Mouse (Mus musculus) retina, adult 2 months (tissue): ENCODE data around the gene Tmem189.
"Not testable (repeated sequence)": the region's sequence is repeated elsewhere in the genome, so short reads cannot be mapped to it uniquely, and the experiment has no call there.

Experiments used
- DNase-seq: peaks from one replicate; pipeline ENCODE4 v3.0.0-alpha.2; 2012; ENCODE audit warnings: low read depth, low spot score

The Tmem189 gene

GRCm38 (mm10) chr2:167652694-167653093 lies 36.9 kb downstream of the Tmem189 start:
- no peak for DNase-seq

- DNase-seq, result no peak
These were observed 38.0 kb downstream of the Tmem189 start for GRCm38 (mm10) chr2:167651622-167652021.

- DNase-seq, result no peak
These were observed 40.2 kb downstream of the Tmem189 start for GRCm38 (mm10) chr2:167649290-167650032.

- DNase-seq, result no peak
These were observed 43.2 kb downstream of the Tmem189 start for GRCm38 (mm10) chr2:167646411-167646810.

- DNase-seq, result not testable (repeated sequence)
These were observed 46.1 kb downstream of the Tmem189 start for GRCm38 (mm10) chr2:167643356-167644052.

GRCm38 (mm10) chr2:167642164-167642563 lies 47.5 kb downstream of the Tmem189 start:
- DNase-seq, result no peak

GRCm38 (mm10) chr2:167641337-167641736 lies 48.3 kb downstream of the Tmem189 start:
- DNase-seq, result no peak

- DNase-seq, result no peak
These were observed 49.3 kb downstream of the Tmem189 start for GRCm38 (mm10) chr2:167640279-167640678.

- DNase-seq, result no peak
These were observed 54.6 kb downstream of the Tmem189 start for GRCm38 (mm10) chr2:167634865-167635512.

- peak; percentile 99 for DNase-seq
These were observed 55.3 kb downstream of the Tmem189 start for GRCm38 (mm10) chr2:167634338-167634770.

GRCm38 (mm10) chr2:167633537-167633872 lies 56.1 kb downstream of the Tmem189 start:
- DNase-seq, result no peak

GRCm38 (mm10) chr2:167632731-167633536 lies 56.7 kb downstream of the Tmem189 start:
- DNase-seq, result no peak

- peak; percentile 98 for DNase-seq
These were observed 57.8 kb downstream of the Tmem189 start, which contains the start of gene Ube2v1 for GRCm38 (mm10) chr2:167631591-167632448. TSS of gene Ube2v1 (minus strand) at chr2:167632095.

GRCm38 (mm10) chr2:167631181-167631590 lies 58.4 kb downstream of the Tmem189 start:
- DNase-seq, result no peak

GRCm38 (mm10) chr2:167630421-167630820 lies 59.2 kb downstream of the Tmem189 start:
- DNase-seq, result no peak

GRCm38 (mm10) chr2:167629665-167630209 lies 59.9 kb downstream of the Tmem189 start:
- no peak for DNase-seq

- DNase-seq, result no peak
These were observed 60.8 kb downstream of the Tmem189 start for GRCm38 (mm10) chr2:167628872-167629271.

GRCm38 (mm10) chr2:167627019-167627418 lies 62.6 kb downstream of the Tmem189 start:
- DNase-seq, result no peak

GRCm38 (mm10) chr2:167625670-167626069 lies 64.0 kb downstream of the Tmem189 start:
- DNase-seq, result no peak

GRCm38 (mm10) chr2:167624368-167625075 lies 65.1 kb downstream of the Tmem189 start:
- DNase-seq, result no peak
